Mouse (Mus musculus) frontal cortex, postnatal 10 days (tissue): ENCODE results near the gene Ifitm6.
"Not testable (repeated sequence)": the region's sequence is repeated elsewhere in the genome, so short reads cannot be mapped to it uniquely, and the experiment has no call there.

ENCODE experiments used
- DNase-seq, 2 experiments: peaks; one replicate each; pipeline ENCODE4 v3.0.0; 2022; ENCODE audit warnings: low spot score in 2 of 2, mixed read lengths in 1 of 2

The Ifitm6 gene

GRCm38 (mm10) chr7:140971479-140972171 lies 46.1 kb downstream of the Ifitm6 start:
- no peak for DNase-seq

- DNase-seq = no peak
Observed at GRCm38 (mm10) chr7:140970931-140971330, 46.8 kb downstream of the Ifitm6 start.

DNA sequence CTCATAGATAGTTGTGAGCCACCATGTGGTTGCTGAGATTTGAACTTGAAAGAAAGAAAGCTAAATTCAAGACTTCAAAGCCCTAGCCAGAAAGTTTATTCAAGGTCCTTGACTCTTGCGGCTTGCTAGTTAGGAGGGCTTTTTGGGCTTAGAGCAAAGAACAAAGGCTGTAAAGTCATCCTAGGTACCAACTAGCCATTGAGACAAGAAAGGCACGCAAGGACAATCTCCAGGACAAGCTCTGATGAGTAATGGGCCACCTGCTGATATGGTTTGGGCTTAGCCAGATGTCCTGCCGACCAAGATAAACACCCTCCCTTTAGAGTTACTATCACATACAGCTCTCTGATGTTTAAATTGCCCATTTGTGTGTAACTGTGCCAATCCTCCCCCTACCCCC lies 49.0 kb downstream of the Ifitm6 start:
- not testable (repeated sequence) for DNase-seq

- no peak for DNase-seq
Observed at GRCm38 (mm10) chr7:140967862-140968591, 49.7 kb downstream of the Ifitm6 start.

DNA sequence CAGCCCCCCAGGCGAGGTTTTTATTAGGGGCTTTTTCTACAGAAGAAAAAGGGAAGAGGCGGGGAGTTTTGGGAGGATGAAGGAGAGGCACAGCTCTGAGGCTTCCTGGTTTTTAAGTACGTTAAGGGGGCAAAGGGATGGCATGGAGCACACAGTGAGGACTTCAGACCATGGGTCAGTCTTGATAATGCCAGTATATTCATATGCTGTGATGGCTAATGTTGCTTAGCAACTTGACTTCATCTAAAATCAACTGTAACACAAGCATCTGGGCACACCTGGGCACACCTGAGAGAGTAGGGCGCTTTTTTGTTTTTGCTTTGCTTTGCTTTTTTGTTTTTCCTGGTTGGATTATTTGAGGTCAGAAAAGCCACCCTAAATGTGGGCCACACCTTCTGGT lies 50.8 kb downstream of the Ifitm6 start, which contains the start of gene Ifitm1:
Gene Ifitm1 (plus strand): TSS at position 301 of the 400 bp plus-strand sequence.
- no peak for DNase-seq
